11 mouse cellular contexts compared by ENCODE assay signal in the genomic region with DNA sequence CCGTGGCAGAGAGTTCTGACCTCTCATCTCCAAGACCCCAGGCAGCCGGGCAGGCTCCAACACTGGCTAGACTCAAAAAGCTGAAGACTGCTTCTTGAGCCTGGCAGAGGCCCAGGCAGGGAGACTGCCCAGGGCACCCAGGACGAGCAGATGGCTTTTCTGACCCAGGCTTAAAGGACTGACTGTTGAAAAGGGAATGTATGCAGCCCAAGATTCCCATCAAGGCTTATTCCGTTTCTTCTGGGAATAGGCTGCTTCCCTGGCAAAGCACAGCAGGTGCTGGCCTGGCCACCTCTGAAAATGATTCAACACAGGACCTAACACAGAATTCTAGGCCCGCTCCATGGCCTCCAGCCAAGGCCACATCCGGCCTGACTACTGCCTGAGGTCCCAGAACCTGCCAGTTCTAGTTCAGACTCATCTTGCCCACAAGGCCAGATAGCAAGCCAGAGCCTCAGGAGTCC. TPM values are rescaled to one million over a fixed set of nuclear protein-coding genes. Genes with fewer than 3 reads are reported as not detected.
A peak's percentile ranks its signal among the peaks of the same experiment; 100 is the strongest.
DNase-seq lines count a peak whose midpoint lies in the region; ATAC-seq and TF ChIP-seq lines count a peak whose summit lies in the region.
"Had no signal": no experiment of that assay in that cellular context is flagged by ENCODE, and none has a peak within 500 bp of the region (broad histone marks: within the 10 kb centered on the region; RNA-seq: fewer than 3 reads in every experiment).

No protein-coding gene starts in this region.

- H3K4me3 ChIP-seq in left cerebral cortex, adult 2 months = no peak overlapping the region
- H3K4me3 ChIP-seq in midbrain, embryonic 14.5 days (replicated peaks; ENCODE audit: low read depth, low read length) = no peak overlapping the region
- H3K4me3 ChIP-seq: embryonic facial prominence, embryonic 12.5 days had no signal

- no peak overlapping the region for H3K9ac ChIP-seq in midbrain, embryonic 14.5 days (replicated peaks; ENCODE audit: low read length)
- H3K9ac ChIP-seq: embryonic facial prominence, embryonic 12.5 days had no signal

- H3K4me2 ChIP-seq in midbrain, embryonic 14.5 days (ENCODE audit: low read length) = no peak overlapping the region
- H3K4me2 ChIP-seq: embryonic facial prominence, embryonic 12.5 days had no signal

- H3K4me1 ChIP-seq in midbrain, embryonic 14.5 days (ENCODE audit: control insufficient read depth, insufficient read depth, low read length) = no peaks in the 10 kb centered on the region

- peaks cover 56% of the 10 kb centered on the region for H3K36me3 ChIP-seq in midbrain, embryonic 14.5 days (ENCODE audit: control insufficient read depth, insufficient read depth, low read length)

- intact Hi-C loops in left cerebral cortex, adult 2 months (cut with DNase I) = no loop called here

- TF ChIP-seq CTCF in left cerebral cortex, adult 2 months (IDR thresholded peaks at IDR 0.05) = no peak

- no peaks in the 10 kb centered on the region for H3K9me3 ChIP-seq in midbrain, embryonic 14.5 days (ENCODE audit: control insufficient read depth, low read length)
- H3K9me3 ChIP-seq: embryonic facial prominence, embryonic 12.5 days had no signal

- peak overlapping the region; percentile 47; the same call in 1 of the 2 replicates for H3K27ac ChIP-seq in left cerebral cortex, adult 2 months
- no peak overlapping the region for H3K27ac ChIP-seq in midbrain, embryonic 14.5 days (replicated peaks; ENCODE audit: low read depth, low read length)
- H3K27ac ChIP-seq: embryonic facial prominence, embryonic 12.5 days had no signal

- H3K27me3 ChIP-seq in midbrain, embryonic 14.5 days (ENCODE audit: control insufficient read depth, insufficient read depth, low read length) = peaks cover 21% of the 10 kb centered on the region

- no peak for DNase-seq in left cerebral cortex, adult 2 months (ENCODE audit: extremely low spot score in 1 of 2, low spot score in 2 of 2)
- DNase-seq in left cerebral cortex, adult 9 months (ENCODE audit: low spot score in 2 of 2) = no peak
- peak; percentile 61 for DNase-seq in NIH3T3 (ENCODE audit: low read depth)
- DNase-seq in cerebellum, adult 8-10 months = peak; percentile 75
- DNase-seq in heart, postnatal 4 days = peak; percentile 36
- no peak for DNase-seq in embryo, embryonic 11 days
- DNase-seq in midbrain, embryonic 14.5 days = no peak
- DNase-seq in neural tube, embryonic 10.5 days (ENCODE audit: extremely low spot score, low spot score) = no peak

- no peak for ATAC-seq in midbrain, embryonic 14.5 days (ENCODE audit: low FRiP score, low TSS enrichment)

- 84% methylated on average over 6 of the region's 6 CpGs for WGBS in midbrain, embryonic 14.5 days

RNA-seq across cellular contexts. Expression of a gene that starts 1.7 kb away (rescaled TPM):
- 10 to 100 TPM; 31.4 to 36.1 TPM for total RNA-seq in left cerebral cortex, adult 2 months (2021)
- 1 to 10 TPM; 2.0 TPM for total RNA-seq in heart, postnatal 4 days (2021)
- 3.9 and 6.1 TPM in 2 replicates for polyA plus RNA-seq in midbrain, embryonic 14.5 days (2014; fragmentation: Nextera tagmentation; extraction: Ambion mirVana)

RNA-seq across cellular contexts. Expression of a gene that starts 7.2 kb away (rescaled TPM):
- total RNA-seq in left cerebral cortex, adult 2 months (2021) = 1 to 10 TPM; 4.3 to 4.5 TPM
- total RNA-seq in heart, postnatal 4 days (2021) = 1 to 10 TPM in 1 of 2 experiments, under 1 TPM in 1; 0.43 to 1.7 TPM
- 1.8 TPM in 1 of 2 replicates, not detected in the other for polyA plus RNA-seq in midbrain, embryonic 14.5 days (2014; fragmentation: Nextera tagmentation; extraction: Ambion mirVana)
- polyA plus RNA-seq: embryonic facial prominence, embryonic 12.5 days; stomach, embryonic 16.5 days had no signal

RNA-seq across cellular contexts. Expression of a gene that starts 12.5 kb away (rescaled TPM):
- total RNA-seq in left cerebral cortex, adult 2 months (2021) = 100 to 1,000 TPM; 304 TPM
- total RNA-seq in heart, postnatal 4 days (2021) = 100 to 1,000 TPM; 344 to 370 TPM
- polyA plus RNA-seq in midbrain, embryonic 14.5 days (2014; fragmentation: Nextera tagmentation; extraction: Ambion mirVana) = 208 and 229 TPM in 2 replicates

RNA-seq across cellular contexts. Expression of a gene that starts 59.4 kb away (rescaled TPM):
- total RNA-seq in left cerebral cortex, adult 2 months (2021) = not detected
- not detected for total RNA-seq in heart, postnatal 4 days (2021)
- polyA plus RNA-seq in midbrain, embryonic 14.5 days (2014; fragmentation: Nextera tagmentation; extraction: Ambion mirVana) = not detected in 2 replicates
- total RNA-seq: layer of hippocampus, postnatal 10 days had no signal

Comparison
In these comparisons a context has a peak if more than half of its experiments do, and no peak if none do; other contexts are left out.
1. DNase-seq: peak in NIH3T3 (single experiment), cerebellum, adult 8-10 months (single experiment) and heart, postnatal 4 days (single experiment); none in left cerebral cortex, adult 2 months (0 of 2), left cerebral cortex, adult 9 months (0 of 2), embryo, embryonic 11 days (single experiment), midbrain, embryonic 14.5 days (single experiment) and neural tube, embryonic 10.5 days (single experiment).
2. RNA of a gene that starts 1.7 kb away (total RNA-seq): 31.4 to 36.1 TPM in left cerebral cortex, adult 2 months; 2.0 TPM in heart, postnatal 4 days; every median in the first group is over 10 times any median in the second.